Mouse (Mus musculus): Measurements from ENCODE around the gene Gm11639.

The Gm11639 gene

GRCm38 (mm10) chr11:104704097-104704496 is 18.6 kb downstream of the Gm11639 start:
- no peak for DNase-seq (ENCODE audit: low spot score)

DNA sequence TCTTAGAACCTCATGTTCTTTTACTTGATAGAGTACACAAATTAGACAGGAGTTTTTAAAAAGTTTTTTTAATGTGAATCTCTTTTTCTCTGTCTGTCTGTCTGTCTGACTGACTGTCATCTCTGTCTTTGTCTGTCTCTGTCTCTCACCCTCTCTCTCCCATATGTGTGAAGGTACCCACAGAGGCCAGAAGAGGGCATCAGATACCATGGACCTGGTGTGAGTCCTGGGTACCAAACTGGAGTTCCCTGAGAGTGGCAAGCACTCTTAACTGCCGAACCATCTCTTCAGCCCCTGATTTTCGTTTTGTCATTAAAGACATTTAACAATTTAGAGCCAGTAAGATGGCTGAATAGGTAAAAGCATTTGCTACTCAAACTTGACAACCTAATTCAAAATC is 21.6 kb downstream of the Gm11639 start:
- DNase-seq (ENCODE audit: low spot score), result no peak

- DNase-seq (ENCODE audit: low spot score), result no peak
Measured at GRCm38 (mm10) chr11:104744995-104745568, 59.6 kb downstream of the Gm11639 start.

DNA sequence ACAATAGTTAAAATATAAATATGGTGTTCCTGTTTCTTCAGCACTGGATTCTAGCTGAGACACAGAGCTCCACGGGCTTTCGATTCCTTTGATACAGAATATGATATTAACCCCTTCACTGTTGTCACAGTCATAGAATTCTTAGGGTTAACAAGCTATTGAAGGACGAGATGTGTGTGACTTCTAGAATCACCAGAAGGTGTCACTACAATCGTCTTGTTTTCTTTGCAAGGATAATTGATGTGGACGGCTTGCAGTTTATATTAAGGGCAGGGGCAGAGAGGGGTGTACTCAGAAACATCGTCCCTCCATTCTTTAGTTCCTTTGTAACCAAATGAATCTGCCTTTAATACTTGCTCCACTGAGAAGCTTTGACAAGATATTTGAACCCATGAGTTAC is 80.3 kb downstream of the Gm11639 start:
- no peak for DNase-seq (ENCODE audit: low spot score)

- no peak for DNase-seq (ENCODE audit: low spot score)
Measured at GRCm38 (mm10) chr11:104767068-104767467, 81.6 kb downstream of the Gm11639 start.

DNA sequence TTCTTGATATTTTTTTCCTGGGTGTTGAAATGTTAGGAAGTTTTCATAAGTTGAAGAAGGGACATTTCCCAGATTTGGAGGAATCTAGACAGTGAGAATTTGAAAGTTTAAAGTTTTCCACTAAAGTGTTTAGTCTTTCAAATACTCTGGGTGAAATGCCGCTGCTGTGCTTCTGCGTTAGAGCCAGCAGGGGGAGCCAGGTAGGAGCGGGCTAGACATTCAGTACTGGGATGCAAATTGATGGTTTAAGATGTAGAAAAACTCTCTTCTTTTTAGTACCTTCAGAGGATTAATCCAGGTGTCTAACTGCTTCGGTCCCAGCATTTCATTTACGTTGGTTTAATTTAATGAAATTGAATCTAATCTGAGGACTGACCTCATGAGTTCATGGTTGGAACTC is 82.6 kb downstream of the Gm11639 start:
- DNase-seq (ENCODE audit: low spot score), result peak; percentile 10

DNA sequence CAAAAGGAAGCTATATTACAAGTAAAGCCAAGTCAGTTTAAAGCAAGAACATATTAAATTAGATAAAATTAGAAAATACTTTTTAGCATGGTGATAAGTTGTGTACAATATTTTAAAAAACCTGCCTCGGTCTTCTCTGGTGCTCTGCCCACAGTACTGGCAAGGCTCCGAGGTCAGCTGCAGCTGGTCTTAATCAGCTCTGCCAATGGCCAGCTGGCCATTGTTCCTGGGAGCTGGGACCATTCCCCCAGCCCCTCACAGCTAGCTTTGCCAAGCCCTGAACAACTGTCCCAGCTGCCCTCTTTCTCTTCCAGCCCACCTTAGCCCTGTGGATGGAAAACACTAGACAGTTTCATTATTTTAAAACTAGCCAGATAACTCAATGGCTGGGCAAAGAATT is 93.3 kb downstream of the Gm11639 start:
- DNase-seq (ENCODE audit: low spot score), result no peak

- DNase-seq (ENCODE audit: low spot score), result no peak
Measured at GRCm38 (mm10) chr11:104944723-104945122, 259.2 kb downstream of the Gm11639 start.

GRCm38 (mm10) chr11:104952349-104952748 is 266.8 kb downstream of the Gm11639 start:
- DNase-seq (ENCODE audit: low spot score), result no peak

- DNase-seq (ENCODE audit: low spot score), result no peak
Measured at GRCm38 (mm10) chr11:104967862-104968261, 282.4 kb downstream of the Gm11639 start.

- no peak for DNase-seq (ENCODE audit: low spot score)
Measured at GRCm38 (mm10) chr11:104968388-104968787, 282.9 kb downstream of the Gm11639 start.

DNA sequence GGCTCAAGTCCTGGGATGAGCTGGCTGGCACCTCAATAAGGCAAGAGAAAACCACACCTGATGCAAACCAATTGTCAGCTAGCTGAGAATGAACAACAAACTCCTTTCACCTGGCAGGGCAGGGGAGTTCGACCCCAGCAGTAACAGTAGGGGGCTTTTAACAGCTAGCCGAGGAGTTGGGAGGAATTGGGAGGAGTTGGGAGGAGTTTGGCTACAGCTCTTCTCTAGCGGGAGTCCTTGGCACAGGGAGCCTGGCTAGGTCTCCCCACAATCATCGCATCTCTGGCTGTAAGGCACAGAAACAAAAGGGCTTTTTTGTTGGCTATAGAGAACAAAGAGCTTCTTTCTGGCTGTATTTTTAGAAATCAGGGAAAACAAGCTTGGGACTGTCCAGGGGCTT is 285.8 kb downstream of the Gm11639 start:
- DNase-seq (ENCODE audit: low spot score), result no peak

GRCm38 (mm10) chr11:104972480-104972879 is 287.0 kb downstream of the Gm11639 start:
- DNase-seq (ENCODE audit: low spot score), result no peak

DNA sequence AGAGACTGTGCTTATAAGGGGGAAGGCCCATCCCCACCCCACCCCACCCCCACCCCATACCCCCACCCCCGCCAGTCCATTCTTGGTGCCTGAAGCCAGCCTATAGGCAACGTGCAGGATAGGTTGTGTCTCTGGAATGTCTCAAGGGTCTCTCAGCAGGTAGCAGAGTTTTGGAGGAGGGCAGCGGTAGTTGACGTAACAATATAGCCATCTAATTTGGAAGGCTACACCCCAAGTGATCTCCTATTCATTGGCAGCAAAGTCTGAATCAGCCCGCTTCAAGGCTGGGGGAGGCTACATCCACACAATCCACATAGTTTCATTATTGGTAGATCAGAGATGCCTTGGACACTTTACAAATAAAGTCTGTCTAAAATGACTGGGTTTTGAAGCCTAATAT is 292.5 kb downstream of the Gm11639 start:
- DNase-seq (ENCODE audit: low spot score), result no peak

GRCm38 (mm10) chr11:104981342-104982055 is 296.0 kb downstream of the Gm11639 start:
- no peak for DNase-seq (ENCODE audit: low spot score)

GRCm38 (mm10) chr11:105009232-105009631 is 323.7 kb downstream of the Gm11639 start:
- DNase-seq (ENCODE audit: low spot score), result no peak

DNA sequence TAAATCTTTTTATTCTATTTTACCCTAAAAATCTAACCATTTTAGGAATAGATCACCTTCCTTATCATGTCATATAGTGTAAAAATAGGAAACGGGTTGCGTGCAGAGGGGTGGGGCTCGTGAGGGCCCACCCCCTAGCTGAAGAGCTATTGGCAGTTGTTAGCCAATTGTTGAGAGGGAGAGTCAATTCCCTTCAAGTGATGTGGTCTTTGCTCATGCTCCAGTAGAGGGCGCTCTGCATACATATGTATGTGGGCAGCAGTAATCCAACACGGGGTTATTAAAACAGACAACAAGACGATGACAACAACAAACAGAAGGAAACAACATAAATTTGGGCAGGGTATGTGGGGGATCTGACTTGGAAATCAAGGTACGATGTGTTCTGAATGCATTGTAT is 335.6 kb downstream of the Gm11639 start:
- no peak for DNase-seq (ENCODE audit: low spot score)

- DNase-seq (ENCODE audit: low spot score), result peak; percentile 23
Measured at GRCm38 (mm10) chr11:105028744-105029348, 343.3 kb downstream of the Gm11639 start.

DNA sequence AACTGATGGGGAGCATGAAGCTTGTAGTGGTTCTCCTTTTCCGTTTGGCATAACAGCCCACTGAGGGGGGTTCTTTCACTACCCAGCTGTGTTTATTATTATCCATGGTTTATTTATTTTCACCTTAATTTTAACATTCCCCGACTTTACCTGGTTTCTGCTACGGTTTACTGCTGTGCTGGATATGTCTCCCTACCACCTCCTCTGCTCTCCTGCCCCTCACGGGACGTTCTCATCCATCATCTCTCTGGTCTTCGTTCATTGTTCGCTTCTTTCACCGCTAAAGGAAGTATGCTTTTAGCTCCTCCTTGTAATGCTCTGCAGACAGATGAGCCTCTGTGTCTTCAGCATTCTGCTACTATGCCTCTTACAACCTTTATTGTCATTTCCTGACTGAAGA is 344.0 kb downstream of the Gm11639 start:
- no peak for DNase-seq (ENCODE audit: low spot score)

DNA sequence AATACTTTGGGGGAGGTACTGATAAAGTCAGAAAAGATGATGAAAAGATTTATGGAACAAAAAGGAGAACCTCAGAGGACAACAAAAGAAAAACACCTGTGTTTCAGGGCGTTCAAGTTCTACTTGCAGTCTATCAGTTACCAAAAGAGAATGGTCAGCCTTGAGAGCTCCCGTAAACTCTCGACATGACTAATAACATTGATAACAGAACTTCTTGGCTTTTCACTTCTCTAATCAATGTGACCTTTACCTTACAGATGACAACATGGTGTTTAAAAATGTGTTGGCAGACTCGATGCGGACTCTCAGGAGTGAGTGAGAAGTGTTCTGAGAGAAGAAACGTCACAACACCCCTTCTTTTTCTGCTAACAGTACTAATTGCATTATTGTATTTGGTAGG is 344.7 kb downstream of the Gm11639 start:
- no peak for DNase-seq (ENCODE audit: low spot score)

- no peak for DNase-seq (ENCODE audit: low spot score)
Measured at GRCm38 (mm10) chr11:105031103-105031502, 345.6 kb downstream of the Gm11639 start.

GRCm38 (mm10) chr11:105035081-105035480 is 349.6 kb downstream of the Gm11639 start:
- DNase-seq (ENCODE audit: low spot score), result no peak

GRCm38 (mm10) chr11:105063292-105063691 is 377.8 kb downstream of the Gm11639 start, which contains the start of gene Efcab3:
TSS of gene Efcab3 (plus strand) at chr11:105063592.
- DNase-seq (ENCODE audit: low spot score), result no peak
